Mouse (Mus musculus): ENCODE data around the gene Atp5j2. TPM values are rescaled to one million over a fixed set of nuclear protein-coding genes. Genes with fewer than 3 reads are reported as not detected.

Atp5j2 gene
- polyA plus RNA-seq, 1 experiment from 2014 or later = 604 TPM

- H3K27me3 ChIP-seq (replicated peaks; ENCODE audit: control insufficient read depth, insufficient read depth, low read length) = no peaks in the 10 kb centered on the region
These were observed 15.5 kb upstream of the Atp5j2 start for GRCm38 (mm10) chr5:145207385-145207784.

DNA sequence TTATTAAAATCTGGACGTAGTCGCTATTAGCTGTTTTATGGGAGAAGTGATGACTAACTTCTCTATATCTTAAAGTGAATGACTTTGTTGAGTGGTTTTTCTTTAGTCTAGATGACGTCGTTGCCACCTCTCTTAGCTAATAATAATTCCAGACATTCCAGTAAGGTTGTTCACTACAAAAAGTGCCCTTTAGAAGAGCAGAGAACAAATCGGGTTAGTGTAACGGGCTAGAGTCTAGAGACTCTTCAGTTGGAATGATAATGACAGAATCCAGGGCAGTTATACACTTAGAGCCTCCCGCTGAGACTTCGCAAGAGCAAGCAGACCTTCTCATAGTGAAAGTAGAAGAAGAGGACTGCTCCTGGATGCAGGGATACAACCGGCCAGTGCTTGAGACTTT lies 13.2 kb upstream of the Atp5j2 start:
- Histone ChIP-seq H3K9ac (ENCODE audit: low read length) (peak overlapping the region; percentile 71), H3K27me3 (replicated peaks; ENCODE audit: control insufficient read depth, insufficient read depth, low read length) (no peaks in the 10 kb centered on the region), H3K27ac (ENCODE audit: low read depth, low read length) (no peak overlapping the region), H3K4me1 (ENCODE audit: control insufficient read depth, insufficient read depth, low read length) (peaks cover 18% of the 10 kb centered on the region), H3K4me2 (ENCODE audit: low read length) (peak overlapping the region; percentile 67), H3K4me3 (ENCODE audit: low read depth, low read length) (peak overlapping the region; percentile 57), H3K9me3 (replicated peaks; ENCODE audit: control insufficient read depth, low read length) (no peaks in the 10 kb centered on the region), H3K36me3 (ENCODE audit: control insufficient read depth, insufficient read depth, low read length) (no peaks in the 10 kb centered on the region)
- WGBS = 27% methylated on average over 9 of the region's 9 CpGs
- no peak for DNase-seq (ENCODE audit: low spot score)
- no peak for ATAC-seq

More at GRCm38 (mm10) chr5:145207385-145207784, 15.5 kb upstream of the Atp5j2 start:
- DNase-seq (ENCODE audit: low spot score) (no peak), ATAC-seq (no peak)
- Histone ChIP-seq H3K9ac (ENCODE audit: low read length) (no peak overlapping the region), H3K4me3 (ENCODE audit: low read depth, low read length) (no peak overlapping the region), H3K27ac (ENCODE audit: low read depth, low read length) (no peak overlapping the region), H3K36me3 (ENCODE audit: control insufficient read depth, insufficient read depth, low read length) (peaks cover 11% of the 10 kb centered on the region), H3K4me1 (ENCODE audit: control insufficient read depth, insufficient read depth, low read length) (peaks cover 11% of the 10 kb centered on the region), H3K9me3 (replicated peaks; ENCODE audit: control insufficient read depth, low read length) (no peaks in the 10 kb centered on the region), H3K4me2 (ENCODE audit: low read length) (no peak overlapping the region)
- WGBS = 95% methylated on average over 6 of the region's 6 CpGs

DNA sequence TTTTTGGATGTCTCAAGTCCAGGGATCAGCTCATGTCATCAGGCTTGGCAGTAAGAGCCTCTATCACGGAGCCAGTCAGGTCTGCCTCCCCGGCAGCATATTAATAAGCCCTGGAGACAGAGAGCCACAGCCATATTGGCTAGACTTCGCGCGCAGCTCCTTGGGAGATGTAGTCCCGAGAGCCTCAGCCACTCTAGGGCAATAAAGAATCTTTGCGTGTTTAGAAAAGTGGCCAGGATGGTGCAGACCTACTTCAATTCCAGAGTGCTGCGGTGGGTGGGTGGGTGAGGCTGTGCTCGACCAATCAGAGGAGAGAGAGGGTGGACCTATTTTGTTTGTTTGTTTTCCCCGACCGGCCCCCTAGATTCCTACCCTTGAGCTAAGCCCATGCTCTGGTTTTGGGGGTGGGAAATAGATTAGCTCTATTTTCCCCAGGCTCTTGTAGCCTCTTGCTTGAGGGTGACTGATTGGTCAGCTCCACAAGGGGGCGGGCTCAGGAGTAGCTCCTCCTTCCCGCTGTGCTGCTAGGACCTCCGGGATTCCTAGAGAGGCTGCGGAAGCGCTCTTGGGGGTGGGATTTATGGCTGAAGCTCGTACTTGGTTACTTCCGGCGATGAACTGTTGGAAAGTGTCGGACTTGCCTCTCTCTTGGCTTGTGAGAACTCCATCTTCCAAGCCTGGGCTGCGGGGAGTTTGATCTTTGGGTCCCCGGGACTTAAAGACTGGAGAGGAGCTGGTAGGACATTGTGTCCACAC lies 12.3 kb upstream of the Atp5j2 start, which contains the start of gene Zkscan5:
Gene Zkscan5, plus strand, starts transcription at position 627 of the 756 bp plus-strand sequence.
- H3K27me3 ChIP-seq (replicated peaks; ENCODE audit: control insufficient read depth, insufficient read depth, low read length) = no peaks in the 10 kb centered on the region
- 0% methylated on average over 22 of the region's 22 CpGs for WGBS
- peak; percentile 96 for ATAC-seq
- peak within 1 kb of the TSS; percentile 67 for H3K4me2 ChIP-seq (ENCODE audit: low read length)
- peaks cover 18% of the 10 kb centered on the region for H3K4me1 ChIP-seq (ENCODE audit: control insufficient read depth, insufficient read depth, low read length)
- H3K36me3 ChIP-seq (ENCODE audit: control insufficient read depth, insufficient read depth, low read length) = no peaks in the 10 kb centered on the region
- peak within 1 kb of the TSS; percentile 71 for H3K9ac ChIP-seq (ENCODE audit: low read length)
- H3K4me3 ChIP-seq (ENCODE audit: low read depth, low read length) = peak within 1 kb of the TSS; percentile 57
- H3K9me3 ChIP-seq (replicated peaks; ENCODE audit: control insufficient read depth, low read length) = no peaks in the 10 kb centered on the region
- DNase-seq (ENCODE audit: low spot score) = peak; percentile 99
- peak within 1 kb of the TSS; percentile 88 for H3K27ac ChIP-seq (ENCODE audit: low read depth, low read length)

- 52% methylated on average over 3 of the region's 3 CpGs for WGBS
These were observed 10.6 kb upstream of the Atp5j2 start for GRCm38 (mm10) chr5:145202446-145202845.

GRCm38 (mm10) chr5:145201321-145201991 lies 9.6 kb upstream of the Atp5j2 start, which contains the start of gene Zkscan14:
TSS of gene Zkscan14 (minus strand) at chr5:145201868.
- no peaks in the 10 kb centered on the region for H3K9me3 ChIP-seq (replicated peaks; ENCODE audit: control insufficient read depth, low read length)
- 2% methylated on average over 37 of the region's 37 CpGs for WGBS

More at GRCm38 (mm10) chr5:145202446-145202845, 10.6 kb upstream of the Atp5j2 start:
- no peak for ATAC-seq
- Histone ChIP-seq H3K9ac (ENCODE audit: low read length) (no peak overlapping the region), H3K9me3 (replicated peaks; ENCODE audit: control insufficient read depth, low read length) (no peaks in the 10 kb centered on the region), H3K27ac (ENCODE audit: low read depth, low read length) (no peak overlapping the region), H3K4me3 (ENCODE audit: low read depth, low read length) (no peak overlapping the region), H3K4me1 (ENCODE audit: control insufficient read depth, insufficient read depth, low read length) (peaks cover 18% of the 10 kb centered on the region), H3K4me2 (ENCODE audit: low read length) (no peak overlapping the region), H3K27me3 (replicated peaks; ENCODE audit: control insufficient read depth, insufficient read depth, low read length) (no peaks in the 10 kb centered on the region), H3K36me3 (ENCODE audit: control insufficient read depth, insufficient read depth, low read length) (peaks cover 7% of the 10 kb centered on the region; the same call in 1 of the 2 replicates)
- no peak for DNase-seq (ENCODE audit: low spot score)

GRCm38 (mm10) chr5:145200387-145200786 lies 8.5 kb upstream of the Atp5j2 start:
- H3K4me3 ChIP-seq (ENCODE audit: low read depth, low read length) = peak overlapping the region; percentile 82; the same call in 1 of the 2 replicates
- no peak overlapping the region for H3K9ac ChIP-seq (ENCODE audit: low read length)
- H3K4me1 ChIP-seq (ENCODE audit: control insufficient read depth, insufficient read depth, low read length) = peaks cover 13% of the 10 kb centered on the region
- no peak for ATAC-seq
- peaks cover 19% of the 10 kb centered on the region for H3K36me3 ChIP-seq (ENCODE audit: control insufficient read depth, insufficient read depth, low read length)
- no peaks in the 10 kb centered on the region for H3K27me3 ChIP-seq (replicated peaks; ENCODE audit: control insufficient read depth, insufficient read depth, low read length)
- 79% methylated on average over 7 of the region's 7 CpGs for WGBS
- DNase-seq (ENCODE audit: low spot score) = no peak
- no peak overlapping the region for H3K27ac ChIP-seq (ENCODE audit: low read depth, low read length)
- H3K4me2 ChIP-seq (ENCODE audit: low read length) = peak overlapping the region; percentile 94; the same call in 1 of the 2 replicates
- H3K9me3 ChIP-seq (replicated peaks; ENCODE audit: control insufficient read depth, low read length) = no peaks in the 10 kb centered on the region

More at GRCm38 (mm10) chr5:145201321-145201991, 9.6 kb upstream of the Atp5j2 start, which contains the start of gene Zkscan14:
- peak within 1 kb of the TSS; percentile 82 for H3K4me3 ChIP-seq (ENCODE audit: low read depth, low read length)
- H3K9ac ChIP-seq (ENCODE audit: low read length) = peak within 1 kb of the TSS; percentile 80
- 0 out of 2 replicates have a peak within 1 kb of the TSS, but pooled peaks have one; percentile 4 for H3K27ac ChIP-seq (ENCODE audit: low read depth, low read length)
- peak within 1 kb of the TSS; percentile 94 for H3K4me2 ChIP-seq (ENCODE audit: low read length)
- H3K4me1 ChIP-seq (ENCODE audit: control insufficient read depth, insufficient read depth, low read length) = peaks cover 18% of the 10 kb centered on the region
- peak; percentile 97 for DNase-seq (ENCODE audit: low spot score)
- peak; percentile 18; the same call in 1 of the 2 replicates for ATAC-seq
- H3K27me3 ChIP-seq (replicated peaks; ENCODE audit: control insufficient read depth, insufficient read depth, low read length) = no peaks in the 10 kb centered on the region
- peaks cover 8% of the 10 kb centered on the region; the same call in 1 of the 2 replicates for H3K36me3 ChIP-seq (ENCODE audit: control insufficient read depth, insufficient read depth, low read length)

DNA sequence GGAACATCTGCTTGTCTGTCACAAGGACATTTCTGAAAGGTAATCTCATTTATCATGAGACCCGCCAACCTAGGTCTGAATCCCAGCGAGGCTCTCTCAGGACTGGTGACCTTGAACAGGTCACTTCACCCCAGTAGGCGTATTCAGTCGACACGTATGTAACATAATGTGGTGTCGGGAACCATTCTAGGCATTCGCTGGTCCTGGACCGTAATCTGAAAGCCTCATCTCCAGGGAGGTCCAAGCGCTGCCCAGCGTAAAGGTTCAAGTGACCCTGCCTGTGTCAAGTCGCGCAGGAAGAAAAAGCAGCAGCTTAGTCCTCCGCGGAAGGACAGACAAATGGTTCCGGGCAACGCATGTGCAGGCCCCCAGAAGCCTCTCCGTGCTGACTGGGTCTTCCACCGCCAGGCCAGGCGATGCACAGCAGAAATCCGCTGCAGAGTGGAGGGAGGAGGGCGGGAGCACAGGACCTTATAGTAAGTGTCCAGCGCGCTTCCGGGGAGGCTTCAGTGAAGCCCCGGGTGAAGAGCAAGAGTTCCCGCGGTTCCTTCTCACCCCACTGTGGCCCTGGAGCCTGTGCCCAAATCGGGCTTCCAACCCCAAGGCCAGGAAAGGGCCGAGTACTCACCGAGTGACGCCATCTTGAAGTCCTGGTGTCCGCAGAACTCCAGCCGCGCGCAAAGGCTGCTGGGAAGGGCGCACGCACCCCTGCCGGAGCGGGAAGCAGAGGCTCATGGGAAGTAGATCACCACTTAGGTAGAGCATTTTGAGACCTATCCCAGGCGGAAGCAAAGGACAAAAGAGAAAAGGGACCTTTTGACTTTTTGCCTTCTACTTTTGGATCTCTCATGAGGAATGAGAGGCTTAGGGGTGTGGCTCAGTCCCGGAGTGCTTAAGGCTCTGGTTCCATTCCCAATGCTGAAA lies 725 bp downstream of the Atp5j2 start:
- Histone ChIP-seq H3K36me3 (ENCODE audit: control insufficient read depth, insufficient read depth, low read length) (peaks cover 44% of the 10 kb centered on the region), H3K27me3 (replicated peaks; ENCODE audit: control insufficient read depth, insufficient read depth, low read length) (no peaks in the 10 kb centered on the region), H3K4me3 (ENCODE audit: low read depth, low read length) (peak overlapping the region; percentile 86), H3K9ac (ENCODE audit: low read length) (peak overlapping the region; percentile 96), H3K4me2 (ENCODE audit: low read length) (peak overlapping the region; percentile 69), H3K27ac (ENCODE audit: low read depth, low read length) (peak overlapping the region; percentile 72), H3K4me1 (ENCODE audit: control insufficient read depth, insufficient read depth, low read length) (peaks cover 11% of the 10 kb centered on the region), H3K9me3 (replicated peaks; ENCODE audit: control insufficient read depth, low read length) (no peaks in the 10 kb centered on the region)
- ATAC-seq (peak; percentile 94), DNase-seq (ENCODE audit: low spot score) (peak; percentile 95)
- WGBS = 1% methylated on average over 41 of the region's 41 CpGs

GRCm38 (mm10) chr5:145190373-145190772 lies 1.5 kb downstream of the Atp5j2 start:
- H3K9me3 ChIP-seq (replicated peaks; ENCODE audit: control insufficient read depth, low read length) = no peaks in the 10 kb centered on the region
- peak overlapping the region; percentile 96 for H3K9ac ChIP-seq (ENCODE audit: low read length)
- peak overlapping the region; percentile 86 for H3K4me3 ChIP-seq (ENCODE audit: low read depth, low read length)
- H3K4me1 ChIP-seq (ENCODE audit: control insufficient read depth, insufficient read depth, low read length) = peaks cover 11% of the 10 kb centered on the region
- H3K36me3 ChIP-seq (ENCODE audit: control insufficient read depth, insufficient read depth, low read length) = peaks cover 44% of the 10 kb centered on the region
- 58% methylated on average over 5 of the region's 5 CpGs for WGBS
- peak overlapping the region; percentile 69 for H3K4me2 ChIP-seq (ENCODE audit: low read length)
- ATAC-seq = no peak
- H3K27ac ChIP-seq (ENCODE audit: low read depth, low read length) = no peak overlapping the region
- no peak for DNase-seq (ENCODE audit: low spot score)
- no peaks in the 10 kb centered on the region for H3K27me3 ChIP-seq (replicated peaks; ENCODE audit: control insufficient read depth, insufficient read depth, low read length)
